Mouse (Mus musculus) forebrain, embryonic 15.5 days (tissue): ENCODE measurements around the gene 6430550D23Rik. TPM values are rescaled to one million over a fixed set of nuclear protein-coding genes. Genes with fewer than 3 reads are reported as not detected.

Source experiments
- ATAC-seq: fragments of 200-750 bp; cut with Nextera tagmentation; replicated peaks from 2 replicates; pipeline ENCODE4 v1.8.0; 2017; ENCODE audit warnings: mild to moderate bottlenecking, moderate TSS enrichment, moderate library complexity
- H3K27ac ChIP-seq: fragments of 300-500 bp; sonication (generic); replicated peaks from 2 replicates; pipeline ENCODE4 v1.5.1; 2015; ENCODE audit warnings: mild to moderate bottlenecking, inconsistent platforms
- H3K27me3 ChIP-seq: fragments of 300-500 bp; sonication (generic); 2 replicates; pipeline ENCODE4 v1.6.1; 2015; ENCODE audit warnings: inconsistent platforms
- H3K36me3 ChIP-seq: fragments of 300-500 bp; sonication (generic); 2 replicates; pipeline ENCODE4 v1.6.1; 2015; ENCODE audit warnings: mild to moderate bottlenecking, inconsistent platforms
- H3K4me1 ChIP-seq: fragments of 300-500 bp; sonication (generic); 2 replicates; pipeline ENCODE4 v1.6.1; 2015; ENCODE audit warnings: inconsistent platforms
- H3K4me2 ChIP-seq: fragments of 300-500 bp; sonication (generic); replicated peaks from 2 replicates; pipeline ENCODE4 v1.6.1; 2015; ENCODE audit warnings: mild to moderate bottlenecking, inconsistent platforms
- H3K4me3 ChIP-seq: fragments of 300-500 bp; sonication (generic); 2 replicates; pipeline ENCODE4 v1.5.1; 2015; ENCODE audit warnings: mild to moderate bottlenecking, inconsistent platforms
- H3K9ac ChIP-seq: fragments of 300-500 bp; sonication (generic); replicated peaks from 2 replicates; pipeline ENCODE4 v1.6.1; 2015; ENCODE audit warnings: mild to moderate bottlenecking, inconsistent platforms
- H3K9me3 ChIP-seq: fragments of 300-500 bp; sonication (generic); 2 replicates; pipeline ENCODE4 v1.6.1; 2016; ENCODE audit warnings: inconsistent platforms
- WGBS: fragments of 180-500 bp; shearing (Covaris S2); methylation state at CpG from one replicate; pipeline ENCODE4 v1.1.7; 2015; ENCODE audit warnings: mixed read lengths; 5-methylcytosine and 5-hydroxymethylcytosine counted together
- polyA plus RNA-seq: library from polyadenylated mRNA; unstranded; fragments of >200 nt; fragmentation: Nextera tagmentation; extraction: Ambion mirVana; gene quantifications from 2 replicates; pipeline ENCODE4 v1.2.1, GENCODE M21; 2015

6430550D23Rik gene
- 1.8 TPM in 2 replicates for polyA plus RNA-seq

DNA sequence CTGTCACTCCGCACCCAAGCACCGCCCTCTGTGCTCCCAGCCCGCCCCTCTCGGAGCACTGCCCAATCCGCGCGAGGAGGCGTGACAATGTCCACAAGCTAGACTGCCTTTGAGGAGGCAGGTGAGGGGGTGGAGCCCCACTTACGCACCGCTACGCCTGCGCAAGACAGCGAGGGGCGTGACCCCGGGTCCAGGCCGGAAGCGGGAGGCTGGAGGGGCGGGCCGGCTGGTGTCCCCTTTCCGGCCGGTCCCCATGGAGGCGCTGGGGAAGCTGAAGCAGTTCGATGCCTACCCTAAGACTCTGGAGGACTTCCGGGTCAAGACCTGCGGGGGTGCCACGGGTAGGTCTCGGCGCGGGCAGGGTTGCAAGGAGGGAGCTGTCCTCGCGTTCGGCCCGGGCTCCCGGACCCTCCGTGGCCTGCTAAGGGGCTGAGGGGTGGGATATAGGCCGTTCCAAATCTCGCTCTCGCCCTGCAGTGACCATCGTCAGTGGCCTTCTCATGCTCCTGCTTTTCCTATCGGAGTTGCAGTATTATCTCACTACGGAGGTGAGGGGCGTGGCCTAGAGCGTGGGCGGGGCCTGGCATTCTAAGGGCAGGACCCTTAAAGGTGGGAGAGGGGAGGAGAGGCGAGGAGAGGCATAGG is at the start of gene 6430550D23Rik, which contains the start of gene Ergic3:
6430550D23Rik (minus strand) TSS at position 90 of the 645 bp plus-strand sequence.
Ergic3 (plus strand) TSS at position 158 of the 645 bp plus-strand sequence.
- WGBS, result under 1% methylated on average over 45 of the region's 45 CpGs
- H3K9ac ChIP-seq, result peak within 1 kb of the TSS; percentile 80
- peaks cover 31% of the 10 kb centered on the region for H3K36me3 ChIP-seq
- peak within 1 kb of the TSS; percentile 67 for H3K4me2 ChIP-seq
- peaks cover 12% of the 10 kb centered on the region for H3K4me1 ChIP-seq
- peak within 1 kb of the TSS; percentile 78 for H3K4me3 ChIP-seq
- H3K27me3 ChIP-seq, result no peaks in the 10 kb centered on the region
- peak within 1 kb of the TSS; percentile 77 for H3K27ac ChIP-seq
- no peaks in the 10 kb centered on the region for H3K9me3 ChIP-seq
- peak; percentile 99 for ATAC-seq

DNA sequence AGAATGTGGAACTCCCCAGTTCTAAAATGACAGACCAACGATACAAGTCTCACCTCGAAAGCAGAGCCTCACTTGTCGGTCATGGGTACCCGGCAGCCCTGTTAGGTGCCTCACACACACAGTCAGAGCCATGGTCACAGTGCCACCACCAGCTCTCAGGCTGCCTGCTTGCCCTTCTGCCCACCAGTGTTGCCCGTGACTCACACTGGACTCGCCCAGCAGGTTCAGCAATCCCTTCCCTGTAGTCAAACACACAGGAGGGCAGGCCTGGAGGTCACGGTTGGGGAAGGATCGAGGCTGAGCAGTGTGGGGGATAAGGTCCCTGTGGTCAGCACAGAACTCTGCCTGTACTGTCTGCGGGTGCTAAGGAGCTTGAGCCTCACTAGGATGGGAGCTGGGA is 45.0 kb upstream of the 6430550D23Rik start, which contains the start of gene Fer1l4:
Fer1l4 (minus strand) TSS at position 132 of the 400 bp plus-strand sequence.
- Histone ChIP-seq H3K4me3 (no peak within 1 kb of the TSS), H3K9me3 (no peaks in the 10 kb centered on the region), H3K4me1 (no peaks in the 10 kb centered on the region), H3K27ac (no peak within 1 kb of the TSS), H3K9ac (no peak within 1 kb of the TSS), H3K27me3 (no peaks in the 10 kb centered on the region), H3K36me3 (no peaks in the 10 kb centered on the region), H3K4me2 (no peak within 1 kb of the TSS)
- 89% methylated on average over 9 of the region's 9 CpGs for WGBS
- no peak for ATAC-seq

GRCm38 (mm10) chr2:156047929-156048328 is 40.2 kb upstream of the 6430550D23Rik start:
- ATAC-seq, result no peak
- H3K4me3 ChIP-seq, result no peak overlapping the region
- no peak overlapping the region for H3K27ac ChIP-seq
- H3K4me1 ChIP-seq, result no peaks in the 10 kb centered on the region
- H3K4me2 ChIP-seq, result no peak overlapping the region
- no peaks in the 10 kb centered on the region for H3K36me3 ChIP-seq
- WGBS, result 9% methylated on average over 19 of the region's 19 CpGs
- H3K9me3 ChIP-seq, result no peaks in the 10 kb centered on the region
- no peaks in the 10 kb centered on the region for H3K27me3 ChIP-seq
- no peak overlapping the region for H3K9ac ChIP-seq

DNA sequence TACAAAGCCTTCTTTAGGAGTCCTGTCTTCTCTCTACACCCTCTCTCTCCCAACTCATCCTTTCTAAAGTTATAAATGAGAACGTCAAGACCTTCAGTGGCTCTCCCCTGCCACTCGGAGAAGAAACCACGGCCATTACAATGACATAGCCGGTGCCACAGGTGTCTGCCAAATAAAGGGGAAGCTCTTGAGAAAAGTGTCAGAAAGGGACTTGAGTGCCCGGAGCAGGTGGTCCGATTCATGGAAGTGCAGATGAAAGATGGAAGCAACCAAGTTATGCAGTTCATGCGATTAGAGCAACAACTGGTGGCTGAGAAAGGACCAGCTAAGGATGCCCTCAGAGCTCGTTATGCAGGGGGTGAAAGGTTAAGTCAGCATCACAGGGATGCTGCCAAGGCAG is 35.1 kb upstream of the 6430550D23Rik start:
- H3K36me3 ChIP-seq, result no peaks in the 10 kb centered on the region
- no peak overlapping the region for H3K9ac ChIP-seq
- no peak overlapping the region for H3K4me2 ChIP-seq
- H3K4me3 ChIP-seq, result no peak overlapping the region
- H3K4me1 ChIP-seq, result no peaks in the 10 kb centered on the region
- ATAC-seq, result no peak
- no peaks in the 10 kb centered on the region for H3K27me3 ChIP-seq
- WGBS, result 79% methylated on average over 8 of the region's 8 CpGs
- no peak overlapping the region for H3K27ac ChIP-seq
- no peaks in the 10 kb centered on the region for H3K9me3 ChIP-seq

GRCm38 (mm10) chr2:156039390-156039789 is 31.6 kb upstream of the 6430550D23Rik start:
- H3K4me1 ChIP-seq, result no peaks in the 10 kb centered on the region
- H3K4me2 ChIP-seq, result no peak overlapping the region
- H3K27me3 ChIP-seq, result no peaks in the 10 kb centered on the region
- ATAC-seq, result no peak
- no peaks in the 10 kb centered on the region for H3K9me3 ChIP-seq
- no peak overlapping the region for H3K9ac ChIP-seq
- no peak overlapping the region for H3K27ac ChIP-seq
- 98% methylated on average over 3 of the region's 3 CpGs for whole genome bisulfite sequencing
- H3K36me3 ChIP-seq, result no peaks in the 10 kb centered on the region
- no peak overlapping the region for H3K4me3 ChIP-seq

DNA sequence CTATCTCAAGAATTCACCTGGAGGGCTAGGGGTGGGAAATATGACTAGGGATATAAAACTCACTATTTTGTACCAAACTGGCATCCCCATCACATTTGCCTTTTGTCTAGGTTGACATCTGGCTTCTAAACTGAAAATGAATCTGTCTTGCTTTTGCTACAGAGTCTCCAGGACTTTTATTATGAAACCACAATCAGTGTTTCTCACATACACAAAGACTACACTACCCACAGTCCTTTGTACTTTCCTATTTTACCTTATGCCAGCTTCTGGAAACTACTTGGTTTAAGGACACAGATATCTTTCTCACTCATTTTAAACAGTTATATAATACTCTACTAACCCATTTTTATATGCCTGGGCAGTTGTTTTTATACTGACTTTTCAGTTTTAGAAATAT is 17.7 kb upstream of the 6430550D23Rik start:
- H3K27me3 ChIP-seq, result no peaks in the 10 kb centered on the region
- ATAC-seq, result no peak
- H3K4me1 ChIP-seq, result no peaks in the 10 kb centered on the region
- no peak overlapping the region for H3K9ac ChIP-seq
- no peak overlapping the region for H3K4me2 ChIP-seq
- no peaks in the 10 kb centered on the region; the same call in 1 of the 2 replicates for H3K36me3 ChIP-seq
- H3K9me3 ChIP-seq, result no peaks in the 10 kb centered on the region
- no peak overlapping the region for H3K27ac ChIP-seq
- no peak overlapping the region for H3K4me3 ChIP-seq

GRCm38 (mm10) chr2:156021765-156022164 is 14.0 kb upstream of the 6430550D23Rik start:
- Histone ChIP-seq H3K27ac (no peak overlapping the region), H3K4me2 (no peak overlapping the region), H3K4me3 (no peak overlapping the region), H3K4me1 (no peaks in the 10 kb centered on the region), H3K9ac (no peak overlapping the region), H3K9me3 (no peaks in the 10 kb centered on the region), H3K27me3 (no peaks in the 10 kb centered on the region), H3K36me3 (peaks cover 35% of the 10 kb centered on the region)
- 89% methylated on average over 2 of the region's 2 CpGs for WGBS
- ATAC-seq, result no peak

DNA sequence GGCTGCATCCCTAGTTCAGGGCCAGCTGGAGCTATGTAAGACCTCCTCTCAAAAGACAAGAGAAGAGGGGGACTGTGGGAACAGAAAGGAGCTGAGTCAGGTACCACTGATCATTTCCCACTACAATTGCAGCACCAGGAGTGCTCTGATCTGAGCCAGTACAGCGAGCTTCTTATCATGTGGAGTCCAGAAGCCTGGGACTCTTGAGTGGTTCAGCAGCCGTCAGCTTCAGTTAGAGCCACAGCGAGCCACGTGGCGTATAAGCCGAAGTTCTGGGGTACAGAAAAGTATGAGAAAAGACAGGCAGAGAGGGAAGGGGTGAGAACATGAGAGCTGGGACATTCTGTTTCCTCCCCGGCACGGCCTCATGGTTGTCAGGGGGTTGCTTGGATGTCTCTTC is 13.4 kb upstream of the 6430550D23Rik start:
- WGBS, result 91% methylated on average over 8 of the region's 8 CpGs

GRCm38 (mm10) chr2:156018106-156018505 is 10.3 kb upstream of the 6430550D23Rik start:
- no peak overlapping the region for H3K9ac ChIP-seq
- H3K9me3 ChIP-seq, result no peaks in the 10 kb centered on the region
- no peak overlapping the region for H3K4me2 ChIP-seq
- H3K4me1 ChIP-seq, result no peaks in the 10 kb centered on the region
- ATAC-seq, result no peak
- no peaks in the 10 kb centered on the region for H3K27me3 ChIP-seq
- H3K36me3 ChIP-seq, result peaks cover 72% of the 10 kb centered on the region
- no peak overlapping the region for H3K4me3 ChIP-seq
- H3K27ac ChIP-seq, result no peak overlapping the region
- WGBS, result 88% methylated on average over 3 of the region's 3 CpGs

More for the DNA sequence above, 13.4 kb upstream of the 6430550D23Rik start:
- Histone ChIP-seq H3K4me3 (no peak overlapping the region), H3K27ac (no peak overlapping the region), H3K27me3 (no peaks in the 10 kb centered on the region), H3K9ac (no peak overlapping the region), H3K36me3 (peaks cover 41% of the 10 kb centered on the region), H3K4me1 (no peaks in the 10 kb centered on the region), H3K4me2 (no peak overlapping the region), H3K9me3 (no peaks in the 10 kb centered on the region)
- ATAC-seq, result no peak

- H3K4me3 ChIP-seq, result no peak overlapping the region
- no peaks in the 10 kb centered on the region for H3K27me3 ChIP-seq
- no peak overlapping the region for H3K9ac ChIP-seq
- H3K27ac ChIP-seq, result no peak overlapping the region
- H3K4me2 ChIP-seq, result no peak overlapping the region
- H3K4me1 ChIP-seq, result peaks cover 12% of the 10 kb centered on the region
- WGBS, result 87% methylated on average over 4 of the region's 4 CpGs
- peaks cover 8% of the 10 kb centered on the region for H3K36me3 ChIP-seq
- no peak for ATAC-seq
- H3K9me3 ChIP-seq, result no peaks in the 10 kb centered on the region
These were observed 2.4 kb downstream of the 6430550D23Rik start for GRCm38 (mm10) chr2:156005393-156005792.

DNA sequence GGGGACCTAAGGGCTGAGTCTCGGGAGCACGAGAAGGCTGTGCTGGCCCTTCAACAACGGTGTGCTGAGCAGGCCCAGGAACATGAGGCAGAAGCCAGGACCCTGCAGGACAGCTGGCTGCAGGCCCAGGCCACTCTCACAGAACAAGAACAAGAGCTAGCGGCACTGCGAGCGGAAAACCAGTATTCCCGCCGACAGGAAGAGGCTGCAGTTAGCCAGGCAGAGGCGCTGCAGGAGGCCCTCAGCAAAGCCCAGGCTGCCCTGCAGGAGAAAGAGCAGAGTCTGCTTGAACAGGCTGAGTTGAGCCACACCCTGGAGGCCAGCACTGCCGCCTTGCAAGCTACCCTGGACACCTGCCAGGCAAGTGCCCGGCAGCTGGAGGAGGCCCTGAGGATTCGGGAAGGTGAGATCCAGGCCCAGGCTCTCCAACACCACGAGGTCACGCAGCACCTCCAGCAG is 15.9 kb downstream of the 6430550D23Rik start:
- no peaks in the 10 kb centered on the region for H3K9me3 ChIP-seq
- no peaks in the 10 kb centered on the region for H3K27me3 ChIP-seq
- H3K4me3 ChIP-seq, result no peak overlapping the region
- H3K36me3 ChIP-seq, result peaks cover 95% of the 10 kb centered on the region
- WGBS, result 70% methylated on average over 14 of the region's 14 CpGs
- no peak overlapping the region for H3K9ac ChIP-seq
- no peak for ATAC-seq
- no peak overlapping the region for H3K27ac ChIP-seq
- no peak overlapping the region for H3K4me2 ChIP-seq
- no peaks in the 10 kb centered on the region for H3K4me1 ChIP-seq

- H3K4me2 ChIP-seq, result no peak overlapping the region
- peaks cover 95% of the 10 kb centered on the region for H3K36me3 ChIP-seq
- H3K27ac ChIP-seq, result no peak overlapping the region
- H3K27me3 ChIP-seq, result no peaks in the 10 kb centered on the region
- ATAC-seq, result no peak
- H3K9ac ChIP-seq, result no peak overlapping the region
- H3K4me3 ChIP-seq, result no peak overlapping the region
- no peaks in the 10 kb centered on the region for H3K9me3 ChIP-seq
- WGBS, result 97% methylated on average over 10 of the region's 10 CpGs
- H3K4me1 ChIP-seq, result no peaks in the 10 kb centered on the region
These were observed 16.6 kb downstream of the 6430550D23Rik start for GRCm38 (mm10) chr2:155991151-155991550.

- WGBS, result 80% methylated on average over 4 of the region's 4 CpGs
- Histone ChIP-seq H3K27ac (no peak overlapping the region), H3K4me3 (no peak overlapping the region), H3K9ac (no peak overlapping the region), H3K27me3 (no peaks in the 10 kb centered on the region), H3K4me1 (no peaks in the 10 kb centered on the region), H3K4me2 (no peak overlapping the region), H3K9me3 (no peaks in the 10 kb centered on the region), H3K36me3 (peaks cover 95% of the 10 kb centered on the region)
- no peak for ATAC-seq
These were observed 18.7 kb downstream of the 6430550D23Rik start for GRCm38 (mm10) chr2:155989085-155989484.
